Mouse (Mus musculus): ENCODE data around the gene Fam107a.

Fam107a gene

DNA sequence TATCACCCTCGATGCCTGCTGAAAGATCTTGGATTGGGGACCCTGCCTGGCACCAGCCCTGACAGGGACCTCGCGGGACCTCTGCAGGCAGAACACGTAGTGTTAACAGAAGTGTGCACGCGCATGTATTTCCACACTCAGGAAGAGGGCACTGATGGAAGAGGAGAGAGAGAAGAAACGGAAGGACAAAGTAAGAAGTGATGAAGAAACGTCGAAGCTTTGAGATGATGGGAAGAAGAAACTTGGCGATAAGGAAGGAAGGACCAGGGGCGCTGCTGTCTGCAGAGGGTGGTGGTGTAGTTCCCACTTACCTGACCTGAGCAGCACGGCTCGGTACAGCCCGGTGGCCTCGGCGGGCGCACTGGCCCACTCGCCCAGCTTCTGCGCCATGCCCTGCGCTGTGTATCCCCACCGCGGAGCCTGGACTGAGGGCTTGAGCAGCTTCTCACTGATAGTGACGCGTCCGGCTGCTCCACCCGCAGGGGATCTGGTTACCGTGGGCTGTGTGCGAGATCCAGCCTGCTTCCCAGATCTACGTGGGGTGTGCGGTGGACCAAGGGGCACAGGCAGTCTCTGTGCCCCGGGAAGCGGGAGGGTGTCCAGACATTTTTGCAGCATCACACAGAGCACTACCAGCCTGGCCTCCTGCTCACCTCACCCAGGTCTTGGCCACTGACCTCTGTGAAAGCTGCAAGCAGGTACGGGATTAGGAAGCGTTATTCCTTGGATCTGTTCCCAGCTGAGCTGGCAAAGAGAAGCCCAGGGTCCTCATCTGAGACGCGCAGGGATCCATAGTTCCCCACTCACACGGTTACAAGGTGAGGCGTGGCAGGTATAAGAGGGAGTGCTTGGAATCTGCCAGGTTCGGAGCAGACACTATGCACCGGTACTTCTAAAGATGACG is at the start of gene Fam107a:
Gene Fam107a, minus strand, starts transcription at position 830 of the 904 bp plus-strand sequence.
- DNase-seq (ENCODE audit: low read depth, low spot score) = no peak

DNA sequence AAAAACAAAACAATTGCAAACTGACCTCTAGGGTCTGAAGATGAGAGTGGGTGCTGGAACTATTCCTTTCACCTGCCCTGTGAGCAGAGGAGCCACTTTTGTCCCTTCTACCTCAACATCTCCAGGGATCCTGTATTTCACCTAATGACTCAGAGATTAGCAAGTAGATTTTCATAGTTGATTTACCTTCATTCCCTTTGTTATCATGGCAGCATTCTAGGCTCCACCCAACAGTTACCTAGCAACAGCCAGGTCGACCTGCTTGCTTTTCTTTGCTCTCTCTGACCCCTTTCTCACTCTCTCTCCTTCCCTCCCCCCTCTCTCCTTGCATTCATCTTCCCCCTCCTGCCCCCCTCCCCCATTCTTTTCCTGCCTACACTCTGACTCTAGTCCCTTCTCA is 49.3 kb upstream of the Fam107a start:
- DNase-seq (ENCODE audit: low read depth, low spot score) = no peak

DNA sequence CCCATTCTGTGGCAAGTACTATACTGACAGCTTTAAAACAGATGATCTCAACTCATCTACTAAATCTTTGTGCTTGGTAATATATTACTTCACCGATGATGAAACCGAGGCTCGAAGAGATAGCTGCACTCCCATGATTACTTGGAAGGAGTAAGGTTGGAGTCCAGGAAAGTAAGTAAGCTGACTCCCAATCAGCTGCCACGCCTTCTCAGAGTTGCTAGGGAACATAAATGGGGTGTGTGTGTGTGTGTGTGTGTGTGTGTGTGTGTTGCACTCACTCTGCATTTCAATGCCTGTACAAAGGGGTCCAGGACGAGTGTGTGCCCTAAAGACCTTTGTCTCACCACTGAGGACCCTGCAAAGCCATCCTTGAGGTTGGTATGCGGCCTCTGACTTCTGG is 48.0 kb upstream of the Fam107a start:
- DNase-seq (ENCODE audit: low read depth, low spot score) = no peak

DNA sequence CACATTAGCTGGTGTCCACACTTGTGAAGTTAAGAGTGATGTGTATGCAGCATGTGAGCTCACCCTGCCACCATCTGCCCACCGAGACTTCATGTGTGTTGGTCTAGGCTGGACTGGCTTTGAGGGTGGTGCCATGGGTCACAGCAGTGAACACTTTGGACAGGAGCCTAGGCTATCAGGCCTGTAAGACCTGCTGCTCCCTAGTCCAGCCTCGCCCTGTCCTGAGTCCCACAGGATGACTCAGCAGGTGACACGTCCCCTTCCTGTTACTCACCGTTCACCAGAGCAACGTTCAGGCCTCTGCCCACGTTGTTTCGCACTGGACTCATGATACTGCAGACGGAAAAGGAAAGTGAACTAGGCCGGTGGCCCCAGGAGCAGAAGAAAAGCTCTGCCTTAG is 39.0 kb upstream of the Fam107a start:
- no peak for DNase-seq (ENCODE audit: low read depth, low spot score)

DNA sequence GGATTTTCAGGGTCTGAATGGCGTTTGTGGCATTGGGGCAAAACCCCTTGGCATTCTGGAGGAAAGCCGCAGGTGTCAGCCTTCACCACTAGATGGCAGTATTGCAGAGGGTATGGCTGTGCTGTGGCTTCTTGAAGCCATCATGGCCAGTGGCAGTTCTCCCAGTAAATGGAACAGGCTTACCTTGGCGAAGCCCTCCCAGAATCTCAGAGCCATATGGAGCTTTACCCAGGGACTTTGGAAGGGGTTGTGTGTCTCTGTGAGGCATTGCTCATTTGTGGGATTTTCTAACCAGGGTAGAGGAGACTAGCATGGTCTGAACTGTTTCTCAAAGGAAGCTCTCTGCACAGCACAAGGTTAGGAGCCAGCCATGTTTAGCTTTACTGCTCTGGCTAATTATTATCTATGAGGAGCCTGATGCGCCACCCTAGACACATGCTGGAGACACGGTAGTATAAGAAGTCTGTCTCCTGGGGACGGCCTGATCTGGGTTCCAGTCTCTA is 38.2 kb upstream of the Fam107a start:
- peak; percentile 38 for DNase-seq (ENCODE audit: low read depth, low spot score)

DNA sequence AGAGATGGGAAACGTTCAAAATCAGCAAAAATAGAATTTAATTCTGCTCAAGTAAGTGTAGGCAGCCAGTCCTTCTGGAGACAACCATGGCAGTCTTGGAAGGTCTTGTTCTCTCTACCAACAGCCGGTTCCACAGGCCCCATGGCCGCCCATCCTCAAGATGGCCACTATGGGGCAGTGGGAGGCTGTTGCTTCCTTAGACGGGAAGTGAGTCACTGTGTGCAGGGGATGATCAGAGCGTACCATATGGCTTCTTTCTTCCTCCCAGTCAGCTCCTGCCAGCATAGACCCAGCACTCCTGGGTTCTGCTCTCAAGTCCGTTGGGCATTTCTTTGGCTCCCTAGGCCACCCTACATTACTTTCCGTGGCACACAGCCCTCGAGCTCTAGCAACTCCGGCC is 31.1 kb upstream of the Fam107a start:
- no peak for DNase-seq (ENCODE audit: low read depth, low spot score)

DNA sequence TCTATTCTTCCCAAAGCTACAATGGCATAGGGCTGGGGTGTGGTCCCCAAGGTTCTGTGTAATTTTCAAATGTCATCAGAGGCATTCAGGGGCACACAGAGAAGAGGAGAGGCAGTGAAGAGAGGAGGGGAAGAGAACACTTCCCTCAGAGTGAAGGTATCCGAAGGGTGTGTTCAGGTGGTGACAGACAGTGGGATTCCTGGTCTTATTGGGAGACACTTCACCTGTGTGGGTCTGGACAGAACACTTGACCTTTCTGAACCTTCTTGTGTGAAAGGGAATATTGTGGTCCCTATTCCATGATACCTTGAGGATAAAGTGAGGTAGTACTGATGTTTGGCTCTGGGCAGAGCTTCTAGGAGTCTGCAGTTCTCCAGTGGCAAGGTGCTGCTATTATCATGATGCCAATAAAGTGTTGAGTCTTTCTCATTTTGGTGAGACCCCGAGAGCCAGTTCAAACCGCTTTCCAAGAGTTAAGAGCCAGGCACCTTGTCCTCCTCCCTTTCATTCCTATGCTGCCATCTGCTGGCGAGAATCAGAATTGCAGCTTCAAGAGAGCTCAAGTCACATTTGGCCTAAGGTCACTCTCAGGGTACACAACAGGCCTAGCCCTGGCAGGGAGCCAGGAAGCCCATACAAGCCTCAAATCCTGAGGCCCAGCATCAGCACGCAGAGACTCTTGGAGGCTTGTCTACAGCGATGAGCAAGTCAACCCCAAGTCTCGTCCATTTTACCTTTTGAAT is 28.6 kb upstream of the Fam107a start:
- peak; percentile 60 for DNase-seq (ENCODE audit: low read depth, low spot score)

DNA sequence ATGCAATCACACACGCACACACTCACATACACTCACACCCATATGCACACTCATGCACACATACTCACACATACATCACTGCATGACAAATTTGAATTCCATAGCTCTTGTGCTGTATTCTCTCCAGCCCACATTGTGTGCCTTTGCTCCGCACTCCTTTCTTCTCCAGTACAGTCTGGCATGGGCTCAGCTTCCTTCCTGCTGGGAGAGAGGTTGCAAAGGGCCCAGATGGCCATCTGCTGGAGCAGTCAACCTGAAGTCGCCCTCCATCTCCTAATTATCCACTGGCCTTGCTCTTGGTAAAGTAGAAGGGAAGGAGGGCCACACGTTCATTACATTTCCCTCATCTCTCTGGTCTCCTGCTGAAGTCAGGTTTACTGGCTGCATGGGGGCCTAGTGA is 27.7 kb upstream of the Fam107a start:
- no peak for DNase-seq (ENCODE audit: low read depth, low spot score)

DNA sequence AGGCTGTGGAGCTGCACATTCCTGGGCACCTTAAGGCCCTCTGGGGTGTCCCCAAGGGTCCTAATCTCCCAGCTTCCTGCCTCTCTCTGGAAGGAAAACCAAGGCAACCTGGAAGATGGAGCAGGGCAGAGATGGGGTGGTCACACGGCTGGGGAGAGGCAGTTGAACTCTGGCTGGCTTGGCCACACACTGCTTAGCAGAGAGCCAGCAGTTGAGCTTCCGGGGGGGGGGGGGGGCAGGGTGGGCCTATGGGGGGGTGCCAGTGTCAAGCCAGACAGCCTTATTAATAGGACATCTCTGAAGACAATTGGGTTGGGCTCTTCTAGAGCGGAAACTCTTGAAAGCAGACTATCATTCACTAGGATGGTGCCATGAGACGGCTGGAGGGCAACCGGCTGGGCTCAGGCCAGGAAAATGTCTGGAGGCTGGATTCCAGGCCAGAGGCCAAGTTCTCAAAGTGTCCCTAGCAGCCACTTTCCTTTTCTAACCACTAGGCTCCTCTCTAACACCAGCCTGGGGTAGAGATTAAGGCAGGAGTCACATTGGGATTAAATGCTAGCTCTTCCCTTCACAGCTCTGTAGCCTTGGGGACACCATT is 24.8 kb upstream of the Fam107a start:
- no peak for DNase-seq (ENCODE audit: low read depth, low spot score)

DNA sequence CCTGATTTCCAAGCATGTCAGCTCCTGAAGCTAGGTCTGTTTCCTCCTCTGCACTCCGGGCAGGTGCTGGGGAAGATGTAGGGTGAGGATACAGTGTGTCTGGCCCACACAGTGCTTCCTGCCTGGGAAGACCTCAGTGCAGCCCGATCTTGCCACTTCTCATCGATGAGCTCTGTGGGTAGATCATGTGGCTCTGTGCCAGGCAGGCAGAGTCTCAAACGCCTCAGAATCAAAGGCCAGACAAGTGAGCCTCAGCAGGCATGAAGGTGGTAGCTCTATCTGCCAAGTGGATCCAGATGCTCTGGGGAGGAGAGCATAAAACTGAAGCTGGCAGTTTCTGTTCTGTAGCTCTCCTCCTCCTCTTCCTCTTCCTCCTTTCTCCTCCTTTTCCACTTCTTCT is 22.4 kb upstream of the Fam107a start:
- DNase-seq (ENCODE audit: low read depth, low spot score) = no peak

DNA sequence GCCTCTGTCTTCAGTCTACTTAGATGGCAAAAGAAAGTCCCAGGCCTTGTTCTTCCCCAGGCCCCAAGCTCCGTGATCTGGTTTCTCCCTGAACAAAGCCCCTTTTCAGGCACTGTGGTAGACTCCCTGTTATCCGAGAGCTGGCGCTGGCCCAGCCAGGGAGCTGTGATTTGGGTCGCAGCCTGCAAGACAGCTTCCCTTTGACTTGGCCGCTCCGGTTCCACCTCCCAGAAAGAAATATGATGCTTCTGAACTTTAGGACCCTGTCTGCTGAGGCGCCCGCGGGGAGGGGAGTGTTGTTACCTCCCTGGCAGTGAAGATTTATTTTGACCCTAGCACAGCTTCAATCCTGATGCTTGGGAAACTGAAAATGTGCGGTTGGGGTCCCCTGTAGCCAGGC is 18.1 kb upstream of the Fam107a start:
- DNase-seq (ENCODE audit: low read depth, low spot score) = no peak

DNA sequence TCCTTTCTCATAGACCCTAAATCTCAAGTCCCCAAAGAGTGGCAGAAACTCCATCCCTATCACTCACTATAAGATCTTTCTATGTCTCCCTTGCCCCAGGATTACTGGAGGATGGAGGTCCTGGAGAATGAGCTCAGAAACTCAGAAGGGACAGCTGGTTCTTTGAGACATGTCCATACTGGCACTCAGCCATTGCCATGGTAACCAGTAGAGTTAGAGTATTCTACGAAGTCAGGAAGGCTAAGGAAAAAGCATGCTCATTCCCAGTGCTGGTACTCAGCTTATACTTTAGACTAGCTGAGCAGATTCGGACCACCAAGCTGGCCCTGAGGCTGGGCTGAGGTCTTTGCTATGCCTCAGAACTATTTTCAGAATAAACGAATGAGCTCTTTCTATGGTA is 16.7 kb upstream of the Fam107a start:
- no peak for DNase-seq (ENCODE audit: low read depth, low spot score)

DNA sequence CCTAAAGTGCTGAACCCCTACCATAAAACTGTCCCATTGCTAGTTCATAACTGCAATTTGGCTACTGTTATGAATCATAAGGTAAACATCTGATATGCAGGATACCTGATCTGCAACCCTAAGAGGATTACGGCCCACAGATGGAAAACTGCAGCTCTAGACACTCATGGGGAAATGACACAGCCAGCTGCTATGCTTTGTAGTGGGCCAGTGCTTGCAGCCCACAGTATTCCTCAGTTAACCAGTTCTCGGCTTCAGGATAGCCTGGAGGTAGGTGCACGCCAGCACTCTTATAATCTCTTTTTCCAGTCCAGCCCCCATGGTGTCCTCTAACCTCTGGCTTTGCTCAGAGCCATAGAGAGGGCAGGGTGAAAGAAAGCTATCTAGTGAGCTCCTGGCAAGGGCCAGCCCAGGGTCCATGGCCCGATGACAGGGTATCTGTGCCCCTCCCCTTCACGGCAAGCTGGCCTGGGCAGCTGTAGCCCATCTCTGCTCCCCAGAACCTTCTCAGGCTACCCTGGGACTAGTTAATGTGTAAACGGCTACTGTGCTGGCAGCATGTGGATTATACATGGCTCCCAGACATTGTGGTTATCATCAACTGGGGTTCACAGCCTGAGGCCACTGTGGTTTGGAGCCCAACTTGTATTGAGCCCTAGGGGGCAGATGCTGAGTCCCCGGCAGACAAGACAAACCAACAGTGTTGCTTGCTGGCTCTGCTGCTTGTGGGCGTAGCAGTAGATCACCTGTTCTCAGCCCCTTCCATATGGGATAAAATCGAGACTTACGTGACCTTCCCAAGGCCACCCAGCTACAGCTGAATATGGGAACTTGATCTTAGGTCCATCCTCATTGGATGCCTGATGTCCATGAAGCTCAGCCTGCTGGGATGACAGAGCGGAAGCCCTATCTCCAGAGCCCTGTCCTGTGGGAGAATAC is 14.8 kb upstream of the Fam107a start:
- no peak for DNase-seq (ENCODE audit: low read depth, low spot score)

DNA sequence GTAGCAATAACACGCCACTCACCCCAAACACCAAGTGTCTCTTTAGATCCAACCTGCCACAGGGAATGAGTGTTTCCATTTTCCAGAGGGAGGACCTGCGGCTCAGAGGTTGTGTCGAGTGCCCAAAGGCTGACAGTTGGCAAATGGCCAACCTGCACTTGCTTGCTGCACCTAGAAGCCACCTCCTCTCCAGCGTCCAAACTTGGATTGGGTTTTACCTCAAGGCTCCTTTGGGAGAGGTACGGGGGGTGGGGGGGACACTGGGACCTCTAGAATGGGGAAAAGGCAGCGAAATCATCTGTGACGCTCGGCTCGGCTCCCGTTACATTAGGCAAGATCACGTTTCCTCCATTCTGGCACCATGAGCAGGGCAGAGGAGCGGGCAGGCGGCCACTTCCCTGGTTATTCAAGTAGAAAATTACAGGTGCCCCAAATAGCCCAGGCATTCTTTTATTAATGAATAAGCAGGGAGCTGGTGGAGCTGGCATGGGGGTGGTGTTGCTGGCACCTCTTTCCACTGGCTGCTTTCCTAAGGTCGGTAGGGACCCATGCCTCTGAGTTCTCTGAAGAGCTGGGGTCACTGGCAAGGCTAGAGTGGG is 13.6 kb upstream of the Fam107a start:
- no peak for DNase-seq (ENCODE audit: low read depth, low spot score)

DNA sequence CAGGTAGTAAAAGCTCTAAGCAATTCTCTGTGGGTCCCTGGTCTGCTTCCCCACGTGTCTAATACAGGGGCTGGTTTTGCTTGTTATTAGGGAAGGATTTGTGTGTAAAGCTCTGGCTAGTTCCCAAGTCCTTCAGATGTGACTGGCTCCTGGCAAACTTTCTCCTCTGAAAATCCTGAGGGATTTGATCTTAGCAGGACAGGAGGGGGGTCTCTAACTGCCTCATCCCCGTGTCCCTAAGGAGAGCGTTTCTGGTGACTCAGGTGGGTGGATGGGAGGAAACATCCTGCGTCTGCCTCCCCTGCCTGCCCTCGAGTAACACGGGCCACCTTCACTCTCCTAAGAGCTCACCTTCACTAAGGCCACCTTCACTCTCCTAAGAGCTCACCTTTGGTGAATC is 12.6 kb upstream of the Fam107a start:
- no peak for DNase-seq (ENCODE audit: low read depth, low spot score)

DNA sequence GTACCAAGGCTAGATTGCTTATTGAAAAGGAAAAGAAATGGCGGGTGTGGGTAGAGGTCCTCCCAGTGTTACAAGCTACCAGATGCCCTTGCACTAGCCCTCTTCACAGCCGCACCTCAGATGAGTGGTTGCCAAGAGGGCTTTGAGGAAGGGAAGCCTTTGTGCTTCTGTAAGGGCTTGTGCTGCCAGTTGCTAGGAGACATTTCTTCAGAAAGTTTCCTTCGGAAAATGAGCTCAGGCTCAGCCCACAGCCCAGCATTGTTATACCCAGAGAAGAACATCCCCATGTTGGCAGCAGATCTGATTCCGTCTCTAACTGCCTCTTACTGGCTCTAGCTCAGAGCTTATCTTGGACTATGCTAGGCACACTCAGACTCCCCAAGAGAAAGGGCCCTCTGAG is 11.7 kb upstream of the Fam107a start:
- DNase-seq (ENCODE audit: low read depth, low spot score) = no peak

DNA sequence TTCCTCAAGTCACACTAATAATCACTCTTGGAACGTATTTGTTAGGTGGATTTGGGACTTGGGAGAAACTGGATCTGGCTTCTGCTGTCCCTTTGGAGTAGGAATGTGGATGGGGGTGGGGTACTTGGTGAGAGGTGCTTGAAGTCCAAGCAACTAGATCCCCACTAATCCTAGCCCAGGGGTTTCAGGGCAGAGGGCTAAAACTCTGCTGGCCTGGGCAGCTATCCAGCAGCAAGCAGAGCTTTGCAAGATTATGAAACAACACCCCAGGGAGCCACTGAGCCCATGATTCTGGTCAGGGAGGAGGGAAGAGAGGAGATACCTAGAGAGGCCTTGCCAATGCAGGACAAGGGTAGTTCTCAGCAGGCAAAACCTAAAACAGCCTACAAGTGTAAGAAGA is 9.5 kb upstream of the Fam107a start:
- DNase-seq (ENCODE audit: low read depth, low spot score) = no peak

DNA sequence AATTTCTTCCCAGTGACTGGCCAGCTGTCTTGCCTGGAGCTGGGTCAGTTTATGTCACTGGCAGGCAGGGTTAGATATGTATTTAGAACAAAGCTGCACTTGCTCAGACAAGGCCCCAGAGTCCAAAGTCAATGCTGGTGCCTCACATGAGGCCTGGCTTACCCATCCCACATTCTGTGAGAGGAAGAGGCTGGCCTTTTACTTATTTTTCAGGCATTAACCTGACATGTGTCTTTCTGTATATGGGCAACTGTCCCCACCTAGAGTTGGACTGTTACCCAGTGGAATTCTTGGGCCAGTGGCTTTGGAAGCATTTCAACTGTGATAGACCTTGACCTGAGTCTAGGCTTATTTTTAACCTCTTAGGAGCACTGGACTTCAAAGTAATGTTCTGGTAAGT is 9.1 kb upstream of the Fam107a start:
- DNase-seq (ENCODE audit: low read depth, low spot score) = no peak

DNA sequence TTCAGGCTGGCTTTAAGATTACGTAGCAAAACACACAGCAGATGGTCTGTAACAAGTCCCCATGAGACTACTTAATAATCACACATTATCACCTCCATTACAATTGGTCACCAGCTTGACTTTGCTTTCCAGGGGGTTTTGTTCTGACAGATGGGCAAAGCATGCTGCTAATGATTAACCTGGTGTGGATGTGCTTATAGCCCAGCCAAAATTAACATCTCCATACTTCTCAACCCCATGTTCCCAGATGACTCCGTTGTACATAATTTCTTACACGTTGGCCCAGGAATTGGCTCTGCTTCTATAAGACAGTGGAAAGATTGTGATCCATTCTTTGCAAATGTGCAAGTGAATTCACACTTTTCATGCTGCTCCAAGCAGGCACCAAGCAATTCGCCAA is 7.9 kb upstream of the Fam107a start:
- DNase-seq (ENCODE audit: low read depth, low spot score) = no peak

DNA sequence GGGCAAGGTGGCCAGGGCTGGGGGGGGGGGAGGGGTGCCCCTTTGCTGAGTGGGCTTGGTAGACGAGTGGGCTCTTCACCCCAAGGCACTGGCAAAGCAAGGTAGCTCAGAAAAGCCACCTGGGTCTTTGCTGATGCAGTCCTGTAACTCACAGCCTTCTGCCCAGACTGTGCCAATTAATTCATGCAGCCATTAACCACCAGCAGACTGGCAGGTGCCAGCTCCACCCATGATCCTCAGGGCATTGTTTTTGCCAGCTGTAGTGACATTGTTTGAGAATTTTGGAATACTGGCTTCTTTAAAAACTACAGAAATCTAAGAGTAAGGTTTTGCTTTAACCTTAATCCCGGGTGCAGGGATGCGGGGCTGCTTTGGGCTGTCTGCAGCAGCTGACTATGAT is 2.7 kb upstream of the Fam107a start:
- no peak for DNase-seq (ENCODE audit: low read depth, low spot score)

Data from WW6 (cell line).